Mouse (Mus musculus): ENCODE measurements around the gene Creld2.

Creld2 gene

DNA sequence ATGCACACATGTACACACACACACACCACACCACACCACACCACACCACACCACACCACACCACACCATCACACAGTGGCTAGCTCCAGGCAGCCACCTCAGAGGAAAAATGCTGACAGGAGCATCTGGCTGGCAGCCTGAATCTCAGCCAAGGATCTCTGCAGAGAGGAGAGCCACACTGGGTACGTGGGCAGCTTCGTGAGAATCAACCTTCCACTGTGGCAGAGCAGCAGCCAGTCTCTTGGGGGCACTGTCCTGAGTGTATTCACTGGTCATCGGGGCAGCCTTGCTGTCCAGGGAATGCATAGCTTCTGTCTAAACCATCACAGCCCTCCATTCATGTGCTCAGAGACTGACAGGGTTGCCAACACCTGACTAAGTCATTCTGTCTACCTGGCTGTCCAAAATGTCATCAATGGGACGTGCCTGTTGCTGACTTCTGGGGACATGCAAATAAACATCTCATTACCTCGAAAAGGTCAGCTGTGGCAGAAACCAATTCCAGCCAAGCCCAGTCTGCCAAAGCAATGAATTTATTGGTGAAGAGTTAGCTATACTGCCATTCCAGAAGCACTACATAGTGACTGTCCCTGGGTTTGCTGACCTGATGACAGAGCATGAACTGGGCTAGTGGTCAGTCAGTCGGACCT lies 10.5 kb downstream of the Creld2 start:
- DNase-seq: no peak

DNA sequence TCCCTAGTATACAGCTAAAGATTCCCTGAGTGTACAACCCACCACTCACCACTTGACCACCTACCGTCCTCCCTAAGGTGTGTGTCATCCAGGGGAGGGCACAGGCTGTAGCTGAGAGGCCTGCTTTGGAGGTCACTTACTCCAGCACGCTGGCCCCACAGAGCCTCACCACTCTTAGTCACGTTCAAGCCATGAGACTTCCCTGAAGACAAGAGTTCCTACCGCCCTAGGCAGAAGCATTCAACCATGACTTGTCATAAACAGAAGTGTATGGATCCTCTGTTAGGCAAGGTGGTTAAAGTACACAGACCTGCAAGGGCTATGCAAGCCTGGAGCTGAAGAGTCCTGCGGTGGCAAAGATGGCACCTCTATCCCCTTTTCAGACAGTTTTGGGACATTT lies 11.2 kb downstream of the Creld2 start:
- DNase-seq: no peak

DNA sequence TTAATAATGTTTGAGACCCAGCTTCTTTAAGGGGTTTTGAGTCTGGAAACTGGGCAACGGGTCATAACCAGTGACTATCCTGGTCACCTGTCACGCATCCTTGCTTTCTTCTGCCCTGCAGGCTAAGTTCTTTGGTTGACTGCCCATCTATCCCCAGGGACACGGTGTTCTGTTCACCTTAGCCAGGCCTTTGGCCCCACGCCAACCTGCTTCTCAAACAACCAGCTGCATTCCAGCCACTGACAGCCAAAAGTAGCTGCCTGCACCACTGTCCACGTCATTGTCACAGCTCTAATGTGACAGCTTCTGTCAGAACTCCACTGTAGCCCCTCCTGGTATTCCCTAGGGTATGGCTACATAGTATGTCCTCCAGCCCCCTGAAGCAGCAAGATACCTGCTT lies 12.0 kb downstream of the Creld2 start:
- peak; percentile 78 for DNase-seq

DNA sequence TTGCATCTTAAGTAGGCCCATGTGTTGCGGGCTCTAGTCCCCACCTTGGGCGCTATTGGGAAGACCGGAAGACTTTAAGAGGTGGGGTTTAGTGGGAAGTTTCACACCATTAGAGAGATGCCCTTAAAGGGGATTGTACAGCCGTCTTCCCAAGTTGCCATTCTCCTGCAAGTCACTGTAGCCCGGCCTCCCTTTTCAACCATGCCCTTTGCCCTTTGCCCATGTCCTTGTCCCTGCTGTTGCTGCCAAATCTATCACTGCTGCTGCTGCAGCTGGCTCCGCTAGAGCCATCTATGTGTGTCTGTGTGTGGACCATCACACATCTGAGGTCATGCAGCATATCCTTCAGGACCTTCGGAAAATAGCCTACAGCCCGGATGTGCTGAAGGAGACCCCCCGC lies 13.1 kb downstream of the Creld2 start:
- DNase-seq: no peak

DNA sequence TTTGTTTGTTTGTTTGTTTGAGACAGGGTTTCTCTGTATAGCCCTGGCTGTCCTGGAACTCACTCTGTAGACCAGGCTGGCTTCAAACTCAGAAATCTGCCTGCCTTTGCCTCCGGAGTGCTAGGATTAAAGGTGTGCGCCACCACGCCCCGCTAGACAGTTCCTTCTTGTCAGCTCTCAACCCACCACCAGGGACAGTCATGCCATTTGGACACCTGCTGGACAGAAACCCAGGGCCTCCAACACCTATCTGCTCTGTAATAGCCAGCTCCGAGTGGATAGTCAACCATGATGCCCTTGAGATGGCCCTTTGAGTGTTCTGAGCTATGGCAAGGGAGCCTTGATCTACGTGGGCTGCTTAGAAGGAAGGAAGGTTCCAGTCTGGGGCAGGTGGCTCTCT lies 16.6 kb downstream of the Creld2 start:
- DNase-seq: no peak

DNA sequence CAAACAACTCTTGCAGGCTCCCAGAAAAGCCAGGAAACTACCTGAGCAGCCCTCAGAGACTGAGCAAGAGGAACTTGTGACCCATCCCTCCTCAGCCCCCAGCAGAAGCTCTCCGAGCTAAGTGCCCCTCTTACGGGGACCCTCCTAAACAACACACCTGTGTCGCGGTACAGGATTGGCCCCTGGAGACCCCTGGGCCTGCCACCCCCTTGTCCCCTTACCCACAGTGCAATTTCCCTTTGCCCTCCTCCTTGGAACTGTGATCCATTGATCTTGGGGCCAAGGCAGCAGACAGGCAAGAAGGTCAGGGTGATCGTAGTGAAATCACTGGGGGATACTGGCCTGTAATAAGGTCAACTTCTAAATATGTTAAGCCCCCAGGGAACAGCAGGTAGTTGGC lies 17.1 kb downstream of the Creld2 start:
- DNase-seq: no peak

DNA sequence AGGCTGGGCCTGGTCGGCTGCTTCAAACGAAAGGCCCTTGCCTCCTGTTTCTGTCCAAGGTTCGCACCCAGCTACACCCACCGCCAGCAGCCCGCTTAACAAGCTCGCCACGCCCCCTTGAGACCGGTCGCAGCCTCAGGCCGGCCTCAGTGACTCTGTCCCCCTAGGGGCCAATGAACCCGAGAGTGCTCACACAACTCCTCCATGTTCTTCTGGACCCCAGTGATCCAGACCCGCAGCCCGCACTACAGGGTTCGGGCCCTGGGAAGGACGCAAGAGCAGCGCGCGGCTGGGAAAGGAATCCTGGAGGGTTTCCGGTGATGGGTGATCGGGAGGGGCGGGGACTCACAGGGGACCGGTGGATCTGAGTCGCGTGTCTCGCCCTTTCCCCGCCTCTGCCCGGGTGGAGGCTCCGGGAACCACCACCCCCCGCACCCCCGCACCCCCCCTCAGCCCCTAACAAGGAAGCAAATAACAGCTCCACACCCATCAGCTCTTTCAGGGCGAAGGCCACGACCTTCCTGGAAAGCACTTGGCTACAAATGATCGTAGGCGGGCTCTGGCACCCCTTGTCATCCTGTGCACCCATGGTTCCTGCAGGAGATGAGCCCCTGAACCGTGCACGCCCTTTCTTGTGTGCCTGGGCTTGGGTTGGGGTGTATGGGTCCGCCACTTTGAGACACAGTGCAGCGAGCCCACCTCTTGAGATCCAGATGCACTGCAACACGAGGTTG lies 17.9 kb downstream of the Creld2 start:
- DNase-seq: peak; percentile 73

DNA sequence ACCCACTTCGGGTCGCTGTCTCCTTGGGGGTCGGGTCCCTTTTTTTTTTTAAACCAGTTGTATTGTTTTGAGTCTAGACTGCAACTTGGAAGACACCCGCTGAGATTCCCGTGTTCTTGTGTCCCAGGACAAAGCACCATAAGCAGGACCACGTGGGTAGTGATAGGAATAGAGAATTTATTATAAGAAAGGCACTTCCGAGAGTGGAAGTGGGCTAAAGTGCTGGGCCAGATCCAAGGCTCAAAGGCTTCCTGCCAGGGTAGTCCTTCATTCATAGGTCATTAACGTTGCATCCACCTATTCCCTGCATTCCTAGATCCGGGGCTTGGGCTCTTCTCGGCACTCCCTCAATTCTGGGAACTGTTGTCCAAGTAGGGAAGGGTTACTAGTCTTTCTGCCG lies 18.5 kb downstream of the Creld2 start:
- DNase-seq: peak; percentile 51

DNA sequence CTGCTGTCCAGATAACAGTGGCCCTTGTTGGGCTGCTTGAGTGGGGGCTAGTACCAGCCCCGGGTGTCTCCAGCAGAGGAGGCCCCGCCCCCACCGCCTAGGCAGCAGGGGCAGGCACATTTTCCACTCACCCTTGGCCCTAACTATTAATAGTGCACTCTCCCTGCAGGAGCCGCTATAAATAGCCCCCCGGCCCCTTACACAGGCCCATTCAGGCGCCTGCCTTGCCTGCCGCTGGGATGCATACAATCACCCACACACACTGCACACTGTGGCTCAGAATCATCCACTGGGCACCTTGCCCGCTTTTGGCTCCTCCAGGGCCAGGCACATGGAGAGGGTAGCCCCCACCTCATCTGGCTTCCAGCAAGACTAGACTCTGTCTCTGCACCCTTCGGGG lies 19.8 kb downstream of the Creld2 start:
- peak; percentile 51 for DNase-seq

DNA sequence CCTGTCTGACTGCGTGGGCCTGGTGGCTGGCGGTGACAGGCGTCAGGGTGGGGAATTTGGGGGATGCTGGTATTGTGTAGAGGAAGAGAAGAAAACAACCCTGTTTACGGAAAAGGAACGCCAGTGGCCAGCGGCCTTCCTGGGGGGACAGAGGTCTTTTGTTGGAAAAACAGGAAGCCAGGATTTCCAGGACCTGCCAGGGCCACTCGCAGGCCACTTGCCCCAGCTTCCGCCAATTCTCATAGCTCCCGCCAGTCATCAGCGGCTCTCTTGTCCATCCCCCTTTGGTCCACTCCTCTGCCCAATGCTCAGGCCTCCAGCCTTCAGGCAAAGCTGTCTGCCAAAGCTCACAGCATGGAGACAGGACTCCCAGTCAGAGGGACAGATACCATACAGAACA lies 20.7 kb downstream of the Creld2 start:
- DNase-seq: peak; percentile 64

DNA sequence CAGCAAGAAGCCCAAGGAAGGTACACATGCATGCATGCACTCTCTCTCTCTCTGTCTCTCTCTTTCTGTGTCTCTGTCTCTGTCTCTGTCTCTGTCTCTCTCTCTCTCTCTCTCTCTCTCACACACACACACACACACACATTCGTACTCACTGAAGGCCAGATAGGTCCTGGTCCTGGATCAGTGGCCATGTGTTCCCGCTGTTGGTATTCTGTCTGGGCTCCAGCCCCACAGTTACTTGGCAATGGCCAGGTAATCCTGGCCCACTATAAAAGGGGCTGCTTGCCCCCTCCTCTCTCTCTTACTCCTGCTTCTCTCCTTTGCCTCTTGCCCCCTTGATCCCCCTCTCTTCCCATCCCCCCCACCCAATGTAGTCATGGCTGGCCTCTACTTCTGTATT lies 21.7 kb downstream of the Creld2 start:
- DNase-seq: no peak

DNA sequence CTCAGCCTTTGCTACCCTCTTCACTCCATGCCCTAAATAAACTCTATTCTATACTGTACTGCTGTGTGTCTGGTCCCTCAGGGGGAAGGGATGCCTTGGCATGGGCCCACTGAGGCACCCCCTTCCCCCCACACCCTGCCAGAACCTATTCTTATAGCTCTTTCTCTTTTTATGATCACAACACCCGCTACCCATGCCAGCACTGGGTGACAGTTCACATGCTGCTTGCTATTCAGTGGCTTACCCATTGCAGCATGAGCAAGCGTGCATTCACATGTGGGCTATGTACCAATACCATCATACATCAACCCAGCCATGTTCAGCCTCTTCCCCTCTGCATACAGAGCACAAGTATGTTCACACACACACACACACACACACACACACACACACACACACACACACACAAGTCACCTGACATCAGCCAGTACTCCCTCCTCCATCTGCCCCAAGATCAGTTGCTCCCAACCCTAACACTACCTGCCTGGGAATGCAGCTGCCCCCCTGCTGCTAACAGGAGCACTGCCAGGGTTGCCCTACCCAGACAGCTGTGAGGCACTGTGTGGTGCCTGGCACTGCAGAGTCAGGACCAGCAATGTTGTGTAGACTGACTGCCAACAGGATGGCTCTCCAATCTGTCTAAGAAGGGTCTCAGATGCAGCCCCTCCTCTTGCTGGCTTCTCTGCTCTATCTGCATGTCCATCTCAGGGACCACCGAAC lies 22.3 kb downstream of the Creld2 start:
- no peak for DNase-seq

DNA sequence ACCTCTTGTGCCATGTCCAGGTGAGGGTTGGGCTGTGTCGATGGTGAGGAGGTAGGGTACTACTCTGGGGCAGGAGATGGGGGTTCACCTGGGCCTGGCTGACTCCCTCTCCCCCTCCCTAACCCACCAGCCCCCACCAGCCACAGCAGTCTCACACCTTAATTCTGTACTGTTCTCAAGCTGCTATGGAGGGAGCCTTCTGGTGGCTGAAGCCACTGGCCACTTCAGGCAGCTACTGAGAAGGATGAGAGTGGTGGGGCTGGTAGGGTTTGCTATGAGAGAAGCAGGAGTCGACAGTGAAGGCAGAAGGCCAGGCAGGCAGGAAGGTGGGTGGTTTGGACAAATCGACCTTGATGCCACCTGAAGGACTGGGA lies 22.8 kb downstream of the Creld2 start:
- no peak for DNase-seq

DNA sequence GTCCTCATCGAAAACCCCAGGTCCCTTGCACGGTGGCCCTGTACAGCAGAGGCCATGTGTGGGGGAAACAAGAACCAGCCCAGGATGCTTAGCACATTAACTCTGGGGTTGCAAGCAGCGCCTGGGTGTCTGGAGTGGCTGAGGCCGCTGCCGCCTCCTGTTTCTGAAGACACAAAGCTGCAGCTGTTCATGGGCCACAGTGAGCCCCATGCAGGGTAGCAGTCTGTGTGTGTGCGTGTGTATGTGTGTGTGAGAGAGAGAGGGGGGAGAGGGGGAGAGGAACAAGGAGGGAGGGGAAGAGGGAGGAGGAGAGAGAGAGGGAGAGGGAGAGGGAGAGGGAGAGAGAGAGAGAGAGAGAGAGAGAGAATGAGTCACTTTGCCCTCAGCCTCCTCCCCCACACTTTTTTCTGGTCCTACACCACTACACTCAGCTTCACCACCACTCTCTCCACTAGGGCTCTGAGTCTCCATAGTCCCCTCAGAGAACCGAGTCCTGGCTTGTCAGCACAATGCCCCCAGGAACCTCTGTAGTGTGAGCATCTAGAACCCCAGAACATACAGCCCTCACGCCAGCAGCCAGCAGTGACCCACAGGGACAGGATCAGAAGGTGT lies 24.1 kb downstream of the Creld2 start:
- DNase-seq: no peak

DNA sequence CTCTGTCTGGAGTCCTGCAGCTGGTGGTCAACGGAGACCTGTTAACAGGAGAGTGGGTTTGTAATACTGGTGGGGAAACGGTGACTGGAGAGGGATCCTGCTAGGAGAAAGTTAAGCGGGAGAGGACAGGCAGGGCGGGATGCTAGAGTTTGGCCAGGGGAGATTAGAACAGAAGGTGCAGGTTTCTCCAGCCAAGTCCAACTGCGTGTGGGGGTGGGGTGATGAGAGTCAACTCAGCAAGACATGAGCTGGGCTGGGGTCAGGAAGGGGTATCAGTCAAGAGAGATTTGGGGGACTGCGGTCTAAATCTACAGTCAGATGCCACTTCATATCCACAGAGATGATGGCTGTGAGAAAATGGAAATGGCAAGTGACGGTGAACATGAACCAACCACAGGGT lies 25.5 kb downstream of the Creld2 start:
- no peak for DNase-seq

DNA sequence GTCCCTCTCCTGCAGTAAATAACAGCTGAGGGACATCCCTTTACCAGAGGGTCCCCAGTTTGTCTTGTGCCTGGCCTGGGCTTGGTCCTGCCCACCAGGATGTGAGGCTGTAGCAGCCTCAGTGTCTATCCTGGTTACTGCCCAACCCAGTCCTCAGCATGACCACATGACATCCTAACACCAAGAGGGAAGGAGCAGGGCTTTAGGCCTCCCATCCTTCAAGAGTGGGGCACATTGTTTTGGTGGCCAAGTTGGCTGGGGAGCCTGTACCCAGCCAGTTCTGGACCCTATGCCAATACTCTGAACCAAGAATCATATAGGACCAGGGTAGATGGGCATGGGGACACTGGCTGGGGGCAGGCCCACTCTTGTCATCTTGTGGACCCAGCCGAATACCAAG lies 29.2 kb downstream of the Creld2 start:
- DNase-seq: no peak

DNA sequence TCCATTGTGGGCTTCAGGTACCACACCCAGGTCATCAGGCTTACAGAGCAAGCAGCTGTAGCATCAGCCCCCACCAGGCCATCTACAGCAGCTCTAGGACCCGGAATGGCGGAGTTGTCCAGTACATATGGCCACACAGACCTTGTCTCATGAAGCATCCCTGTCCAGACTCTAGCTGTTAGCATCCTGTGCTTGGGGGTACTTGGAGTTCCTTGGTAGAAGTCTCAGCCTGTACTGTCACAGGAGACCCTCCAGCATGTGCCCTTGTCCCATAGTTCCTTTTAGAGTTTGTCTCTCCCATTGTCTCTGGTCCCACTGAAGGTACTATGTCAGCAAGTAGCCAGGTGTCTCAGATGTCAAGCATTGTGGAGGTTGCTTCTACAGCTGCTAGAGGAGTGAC lies 30.2 kb downstream of the Creld2 start:
- no peak for DNase-seq

DNA sequence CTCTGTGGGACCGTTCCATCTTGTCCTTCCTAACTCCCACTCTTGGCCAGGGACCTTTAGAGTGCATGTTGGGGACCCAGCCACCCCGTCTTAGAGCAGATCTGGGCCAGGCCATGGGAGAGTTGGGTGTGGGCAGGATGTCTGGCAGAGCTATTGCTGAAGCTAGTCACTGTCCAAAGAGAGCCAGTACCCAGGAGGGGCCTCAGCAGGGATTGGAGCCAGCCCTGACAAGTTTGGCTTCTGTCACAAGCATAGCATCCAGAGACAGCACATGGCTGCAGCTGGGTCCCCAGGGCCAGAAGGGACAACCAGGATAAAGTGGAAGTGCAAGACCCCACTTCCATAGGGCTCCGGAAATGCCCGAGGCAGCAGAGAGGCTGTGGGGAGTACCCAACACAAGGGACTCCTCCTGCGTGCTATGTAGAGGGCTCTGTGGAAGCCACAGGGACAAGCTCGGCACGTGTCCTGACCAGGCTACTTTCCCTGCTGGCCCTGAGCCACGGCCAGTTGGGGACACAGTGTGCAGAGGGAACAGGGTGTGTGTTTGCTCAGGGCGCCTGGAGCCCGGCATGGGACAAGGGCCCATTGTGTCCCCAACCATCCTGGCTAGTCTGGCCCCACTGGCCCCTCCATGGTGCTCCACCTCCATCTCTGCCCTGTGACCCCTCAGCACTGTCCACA lies 30.8 kb downstream of the Creld2 start:
- peak; percentile 90 for DNase-seq

DNA sequence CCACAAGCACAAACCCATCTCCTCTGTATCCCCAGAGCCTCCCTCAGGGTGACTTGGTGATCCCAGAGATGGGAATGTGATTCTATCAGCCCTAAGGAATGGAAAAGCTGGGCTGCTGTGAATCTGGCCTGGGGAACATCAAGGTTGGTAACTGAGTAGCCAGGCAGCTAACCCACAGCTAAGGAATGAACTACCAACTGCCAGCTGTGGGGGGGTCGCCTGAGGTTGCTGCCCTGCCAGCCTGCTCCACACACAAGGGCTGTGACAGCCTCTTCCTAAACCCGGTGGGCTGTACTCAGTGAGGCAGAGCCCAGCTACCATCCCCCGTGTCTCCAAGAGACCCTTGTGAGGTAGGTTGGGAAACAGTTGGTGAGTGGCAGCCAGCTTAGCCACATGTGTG lies 31.6 kb downstream of the Creld2 start:
- DNase-seq: no peak

DNA sequence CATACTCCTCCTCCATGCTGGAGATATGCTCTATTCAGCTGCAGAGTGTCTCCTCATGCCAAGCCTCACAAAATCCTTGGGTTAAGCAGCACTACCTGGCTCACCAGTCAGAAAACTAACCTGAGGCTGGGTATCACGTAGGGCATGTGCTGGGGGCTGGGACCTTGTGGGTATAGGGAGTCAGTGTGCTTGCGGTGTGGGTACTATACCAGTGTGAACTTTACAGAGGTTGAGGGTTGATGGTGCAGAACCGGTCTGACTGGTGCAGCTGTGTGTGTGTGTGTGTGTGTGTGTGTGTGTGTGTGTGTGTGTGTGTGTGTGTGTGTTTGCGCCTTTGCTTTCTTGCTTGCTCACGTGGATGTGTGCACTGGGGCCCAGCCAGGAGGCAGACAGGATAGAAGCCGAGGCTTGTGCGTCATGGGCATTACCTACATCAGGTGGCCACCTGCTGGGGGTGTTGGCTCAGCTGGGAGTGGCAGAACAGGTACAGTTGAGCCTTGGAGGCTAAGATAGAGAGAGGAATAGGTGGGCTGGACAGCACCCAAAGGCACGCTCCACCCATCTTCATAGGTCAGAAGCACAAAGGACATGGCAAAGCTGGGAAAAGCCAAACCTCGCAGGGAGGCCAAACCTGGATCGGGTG lies 32.2 kb downstream of the Creld2 start:
- DNase-seq: peak; percentile 72

DNA sequence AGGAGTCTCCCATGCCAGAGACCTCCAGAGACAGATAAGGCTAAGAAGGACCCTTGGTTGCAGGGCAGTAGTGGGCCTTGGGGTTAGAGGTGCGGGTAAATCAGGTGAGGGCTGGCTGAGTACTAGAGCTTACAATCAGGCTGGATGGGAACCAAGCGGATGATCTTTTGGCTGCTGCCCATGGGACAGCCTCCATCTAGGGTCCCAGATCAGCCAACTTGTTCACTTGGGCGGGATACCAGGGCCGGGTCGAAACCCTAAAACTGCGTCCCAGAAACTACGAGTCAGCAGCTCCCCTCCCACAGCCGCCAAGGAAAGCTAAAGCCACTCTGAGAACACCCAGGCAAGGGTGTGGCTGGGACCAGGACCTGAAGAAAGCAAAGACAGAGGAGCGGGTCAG lies 33.7 kb downstream of the Creld2 start:
- DNase-seq: no peak

DNA sequence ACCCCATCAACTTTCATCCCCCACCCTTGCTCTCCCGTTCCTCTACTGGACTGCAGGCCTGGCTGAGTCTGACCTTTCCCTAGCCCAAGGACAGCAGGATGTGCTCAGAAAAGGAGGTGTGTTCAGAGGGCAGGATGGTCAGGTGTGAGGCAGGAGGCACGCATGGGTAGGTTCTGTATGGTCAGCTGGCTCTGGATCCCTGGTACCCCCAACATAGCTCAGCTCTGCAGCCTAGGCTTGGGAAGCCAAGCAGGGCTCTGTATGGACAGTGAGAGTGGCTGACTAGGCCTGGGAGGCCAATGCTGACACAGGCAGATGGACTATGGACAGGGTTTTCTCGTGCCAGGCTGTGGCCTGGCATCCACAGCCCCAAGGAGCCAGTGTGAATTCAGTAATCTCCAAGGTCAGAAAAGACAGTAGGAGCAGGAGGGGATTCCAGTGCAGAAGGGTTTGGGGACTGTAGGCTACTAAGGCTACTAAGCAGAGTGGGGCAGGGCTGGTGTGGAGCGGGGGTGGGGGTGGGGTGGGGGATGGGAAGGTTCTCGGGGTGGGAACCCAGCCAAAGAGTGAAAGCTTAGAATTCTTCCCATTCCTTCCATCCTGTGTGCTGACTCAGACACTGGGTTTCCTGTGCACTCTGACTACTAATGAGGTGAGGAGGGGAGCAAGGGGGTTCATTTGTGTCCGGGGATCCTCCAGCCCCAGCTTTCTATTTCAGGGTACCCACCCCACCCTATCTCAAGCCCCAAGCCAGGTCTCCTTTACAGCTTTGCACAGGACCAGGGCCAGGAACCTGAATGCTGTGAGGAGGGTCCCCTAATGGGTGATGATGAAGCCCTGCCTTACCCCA lies 34.9 kb downstream of the Creld2 start:
- DNase-seq: no peak
